Mouse (Mus musculus) CH12.LX (cell line): Measurements from ENCODE around the gene Gpr50. TPM values are rescaled to one million over a fixed set of nuclear protein-coding genes. Genes with fewer than 3 reads are reported as not detected.

ENCODE experiments used
- DNase-seq: peaks from one replicate; pipeline ENCODE4 v3.0.0-alpha.2; 2013; ENCODE audit errors: extremely low read depth
- H3K27ac ChIP-seq: 2 replicates; pipeline ENCODE4 v1.5.1; 2012; ENCODE audit warnings: low read depth, mild to moderate bottlenecking, control low read depth, moderate library complexity; ENCODE audit not compliant: insufficient read depth
- H3K27me3 ChIP-seq: replicated peaks from 2 replicates; pipeline ENCODE3; 2012; ENCODE audit warnings: inconsistent platforms
- H3K36me3 ChIP-seq, 2 experiments: replicated peaks in 1 of 2; 2 replicates each; pipeline versions ENCODE3 to v1.6.1; 2012; ENCODE audit warnings: inconsistent platforms in 1 of 2, low read length in 1 of 2, mild to moderate bottlenecking in 1 of 2, mixed read lengths in 1 of 2, moderate library complexity in 1 of 2; ENCODE audit not compliant: control insufficient read depth in 1 of 2, insufficient read depth in 1 of 2
- H3K4me1 ChIP-seq, 2 experiments: 2 replicates each; pipeline ENCODE4 v1.6.1; 2012; ENCODE audit warnings: inconsistent platforms in 1 of 2, moderate library complexity in 1 of 2; ENCODE audit not compliant: insufficient read depth in 2 of 2, control insufficient read depth in 1 of 2
- H3K4me2 ChIP-seq: 2 replicates; pipeline ENCODE4 v1.6.1; 2012; ENCODE audit warnings: low read depth, mild to moderate bottlenecking, control low read depth; ENCODE audit not compliant: poor library complexity, insufficient read depth, severe bottlenecking
- H3K4me3 ChIP-seq, 3 experiments: fragments of 150-350 bp in 1 of 3; sonication (generic) in 1 of 3; replicated peaks in 1 of 3; 2 replicates each; pipeline versions ENCODE3 to v1.5.1; 2011 to 2012; ENCODE audit warnings: low read depth in 2 of 3, low read length in 2 of 3, mild to moderate bottlenecking in 2 of 3, moderate library complexity in 2 of 3, control low read depth in 1 of 3, improper control_type of control experiment in 1 of 3, inconsistent platforms in 1 of 3, mixed read lengths in 1 of 3; ENCODE audit not compliant: poor library complexity in 1 of 3
- H3K79me2 ChIP-seq: replicated peaks from 2 replicates; pipeline ENCODE4 v1.6.1; 2012; ENCODE audit warnings: mild to moderate bottlenecking, moderate library complexity; ENCODE audit not compliant: control insufficient read depth, poor library complexity, insufficient read depth, severe bottlenecking; ENCODE audit errors: extremely low read depth
- H3K9ac ChIP-seq: 2 replicates; pipeline ENCODE4 v1.6.1; 2012; ENCODE audit warnings: low read depth, mild to moderate bottlenecking, control low read depth, moderate library complexity; ENCODE audit not compliant: insufficient read depth
- H3K9me3 ChIP-seq: replicated peaks from 2 replicates; pipeline ENCODE3; 2012; ENCODE audit warnings: low read length, inconsistent platforms, mixed read lengths
- BHLHE40 ChIP-seq: IDR thresholded peaks from 2 replicates; pipeline ENCODE4 v1.6.1; 2011; ENCODE audit warnings: mild to moderate bottlenecking, low read depth, low read length, improper control_type of control experiment
- CHD1 ChIP-seq: IDR thresholded peaks from 2 replicates; pipeline ENCODE4 v1.6.1; 2012; ENCODE audit warnings: low read depth, low read length, improper control_type of control experiment, inconsistent platforms
- CHD2 ChIP-seq: IDR thresholded peaks from 2 replicates; pipeline ENCODE4 v1.6.1; 2011; ENCODE audit warnings: low read length, improper control_type of control experiment
- CTCF ChIP-seq, 2 experiments: IDR thresholded peaks in 1 of 2; conservative IDR thresholded peaks in 1 of 2; 2 replicates each; pipeline ENCODE4 v1.5.1; 2011 to 2012; ENCODE audit warnings: low read depth in 2 of 2, low read length in 2 of 2, improper control_type of control experiment in 1 of 2, inconsistent platforms in 1 of 2, mild to moderate bottlenecking in 1 of 2, moderate library complexity in 1 of 2
- E2F4 ChIP-seq: IDR thresholded peaks from 2 replicates; pipeline ENCODE4 v1.6.1; 2011; ENCODE audit warnings: low read depth, low read length, improper control_type of control experiment; ENCODE audit not compliant: insufficient replicate concordance
- EP300 ChIP-seq: IDR thresholded peaks from 2 replicates; pipeline ENCODE4 v1.6.1; 2011; ENCODE audit warnings: low read length, improper control_type of control experiment
- ETS1 ChIP-seq: conservative IDR thresholded peaks from 2 replicates; pipeline ENCODE4 v1.6.1; 2012; ENCODE audit warnings: low read depth, mild to moderate bottlenecking, inconsistent platforms, low read length, improper control_type of control experiment, moderate library complexity
- IRF4 ChIP-seq: IDR thresholded peaks from 2 replicates; pipeline ENCODE4 v1.6.1; 2014; ENCODE audit warnings: low read depth, mild to moderate bottlenecking, inconsistent platforms, low read length, improper control_type of control experiment
- KAT2A ChIP-seq: IDR thresholded peaks from 2 replicates; pipeline ENCODE4 v1.6.1; 2012; ENCODE audit warnings: low read length, improper control_type of control experiment, inconsistent platforms; ENCODE audit not compliant: insufficient replicate concordance
- MAFK ChIP-seq: IDR thresholded peaks from 2 replicates; pipeline ENCODE4 v1.6.1; 2011; ENCODE audit warnings: low read length, improper control_type of control experiment; ENCODE audit not compliant: insufficient replicate concordance
- MAX ChIP-seq: IDR thresholded peaks from 2 replicates; pipeline ENCODE4 v1.6.1; 2011; ENCODE audit warnings: low read length, improper control_type of control experiment
- MAZ ChIP-seq: IDR thresholded peaks from 2 replicates; pipeline ENCODE4 v1.6.1; 2012; ENCODE audit warnings: low read depth, mild to moderate bottlenecking, inconsistent platforms, low read length, improper control_type of control experiment, moderate library complexity
- MEF2A ChIP-seq: IDR thresholded peaks from 2 replicates; pipeline ENCODE4 v1.6.1; 2014; ENCODE audit warnings: low read depth, mild to moderate bottlenecking, inconsistent platforms, low read length, improper control_type of control experiment, borderline replicate concordance
- MXI1 ChIP-seq: IDR thresholded peaks from 2 replicates; pipeline ENCODE4 v1.6.1; 2011; ENCODE audit warnings: mild to moderate bottlenecking, low read depth, low read length, improper control_type of control experiment
- MYC ChIP-seq: IDR thresholded peaks from 2 replicates; pipeline ENCODE4 v1.6.1; 2011; ENCODE audit warnings: low read depth, mild to moderate bottlenecking, improper control_type of control experiment, low read length
- NELFE ChIP-seq: IDR thresholded peaks from 2 replicates; pipeline ENCODE4 v1.6.1; 2011; ENCODE audit warnings: low read depth, low read length, improper control_type of control experiment
- NRF1 ChIP-seq: IDR thresholded peaks from 2 replicates; pipeline ENCODE4 v1.6.1; 2014; ENCODE audit warnings: low read depth, mild to moderate bottlenecking, inconsistent platforms, low read length, improper control_type of control experiment, moderate library complexity
- POLR2A ChIP-seq: IDR thresholded peaks from 2 replicates; pipeline ENCODE4 v1.6.1; 2011; ENCODE audit warnings: low read depth, mild to moderate bottlenecking, improper control_type of control experiment, low read length
- POLR2AphosphoS2 ChIP-seq: IDR thresholded peaks from 2 replicates; pipeline ENCODE4 v1.6.1; 2011; ENCODE audit warnings: low read depth, low read length, improper control_type of control experiment
- RCOR1 ChIP-seq: conservative IDR thresholded peaks from 2 replicates; pipeline ENCODE4 v1.6.1; 2012; ENCODE audit warnings: low read depth, mild to moderate bottlenecking, inconsistent platforms, low read length, improper control_type of control experiment
- SIN3A ChIP-seq: IDR thresholded peaks from 2 replicates; pipeline ENCODE4 v1.6.1; 2012; ENCODE audit warnings: low read length, improper control_type of control experiment, inconsistent platforms
- SMC3 ChIP-seq: IDR thresholded peaks from 2 replicates; pipeline ENCODE4 v1.6.1; 2011; ENCODE audit warnings: low read depth, low read length, improper control_type of control experiment
- TCF12 ChIP-seq: IDR thresholded peaks from 2 replicates; pipeline ENCODE4 v1.6.1; 2014; ENCODE audit warnings: low read depth, mild to moderate bottlenecking, inconsistent platforms, low read length, improper control_type of control experiment
- UBTF ChIP-seq: IDR thresholded peaks from 2 replicates; pipeline ENCODE4 v1.6.1; 2012; ENCODE audit warnings: low read depth, mild to moderate bottlenecking, inconsistent platforms, low read length, improper control_type of control experiment, moderate library complexity
- USF1 ChIP-seq: IDR thresholded peaks from 2 replicates; pipeline ENCODE4 v1.6.1; 2014; ENCODE audit warnings: low read depth, mild to moderate bottlenecking, inconsistent platforms, low read length, improper control_type of control experiment
- USF2 ChIP-seq: conservative IDR thresholded peaks from 2 replicates; pipeline ENCODE4 v1.6.1; 2011; ENCODE audit warnings: low read depth, low read length, improper control_type of control experiment
- ZC3H11A ChIP-seq: IDR thresholded peaks from 2 replicates; pipeline ENCODE4 v1.6.1; 2012; ENCODE audit warnings: low read depth, mild to moderate bottlenecking, inconsistent platforms, low read length, improper control_type of control experiment
- ZMIZ1 ChIP-seq: IDR thresholded peaks from 2 replicates; pipeline ENCODE4 v1.6.1; 2012; ENCODE audit warnings: low read depth, mild to moderate bottlenecking, inconsistent platforms, low read length, improper control_type of control experiment
- dilution Hi-C: fragments of 300-500 bp; cut with MboI; formaldehyde crosslinking; loops from 2 replicates; pipeline ENCODE4 v1.14.3; 2020; ENCODE audit warnings: low sequenced_read_pairs; ENCODE audit not compliant: extremely low pct_unique_long_range_greater_than_20kb, extremely low pct_ligation_motif_present
- in situ Hi-C: fragments of 300-500 bp; cut with MboI; formaldehyde crosslinking; loops from 3 replicates; pipeline ENCODE4 v1.14.3; 2019; ENCODE audit warnings: low sequenced_read_pairs, low pct_ligation_motif_present, low pct_unique_long_range_greater_than_20kb, mixed read lengths
- polyA plus RNA-seq: library from polyadenylated mRNA; unstranded; fragments of >175 nt; gene quantifications from 2 replicates; pipeline ENCODE4 v1.2.1, GENCODE M21; 2012; ENCODE audit warnings: low read depth; ENCODE audit not compliant: insufficient read length
- total RNA-seq, 2 experiments: library from RNA; depleted of rRNA; stranded (reverse); fragments of 300-350 nt in 1 of 2; fragments of >200 nt in 1 of 2; gene quantifications; 2 replicates each; pipeline ENCODE4 v1.2.3; 2012 to 2014

Gene Gpr50
- total and polyA plus RNA-seq, 3 experiments = not detected

DNA sequence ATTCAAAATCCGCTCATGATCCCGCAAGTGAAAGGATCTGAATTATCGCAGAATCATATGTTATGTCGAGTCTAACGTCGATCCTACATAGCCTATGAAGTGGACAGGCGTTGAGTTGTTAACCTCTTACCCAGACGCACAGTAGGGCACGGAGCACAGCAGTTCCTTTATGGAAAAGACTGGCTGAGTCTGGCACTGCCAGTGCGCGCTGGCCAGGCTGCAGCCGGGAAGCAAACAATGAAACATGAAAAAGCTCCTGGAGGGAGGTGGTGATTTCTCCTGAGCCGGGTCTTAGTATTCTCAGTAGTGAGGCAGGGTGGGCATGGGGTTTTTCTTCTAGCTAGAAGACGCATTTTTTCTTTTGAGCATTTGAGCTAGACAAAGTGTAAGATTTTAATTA is 1.7 kb upstream of the Gpr50 start:
- in situ Hi-C loops = no loop called here
- Histone ChIP-seq H3K27ac (no peak overlapping the region), H3K27me3 (no peaks in the 10 kb centered on the region), H3K4me3 (no peak overlapping the region)
- TF ChIP-seq BHLHE40 (no peak), ZMIZ1 (no peak), USF2 (no peak), CTCF (conservative IDR thresholded peaks at IDR 0.05 in 1 of 2, IDR thresholded peaks at IDR 0.05 in 1 of 2; ENCODE audit: low read depth in 2 of 2, low read length in 2 of 2) (no peak), IRF4 (no peak), EP300 (no peak), RCOR1 (no peak), KAT2A (no peak), POLR2A (no peak), NRF1 (no peak), CHD2 (no peak), CHD1 (no peak), UBTF (no peak), NELFE (no peak), POLR2AphosphoS2 (no peak), SMC3 (no peak), SIN3A (no peak), MAZ (no peak), USF1 (no peak)
- TF ChIP-seq, all 38 proteins: peak for 0
- DNase-seq = no peak
- Histone ChIP-seq H3K4me1 (no peaks in the 10 kb centered on the region), H3K79me2 (no peaks in the 10 kb centered on the region), H3K36me3 (no peaks in the 10 kb centered on the region), H3K9me3 (no peaks in the 10 kb centered on the region), H3K9ac (no peak overlapping the region), H3K4me2 (no peak overlapping the region)
- dilution Hi-C loops = no loop called here

DNA sequence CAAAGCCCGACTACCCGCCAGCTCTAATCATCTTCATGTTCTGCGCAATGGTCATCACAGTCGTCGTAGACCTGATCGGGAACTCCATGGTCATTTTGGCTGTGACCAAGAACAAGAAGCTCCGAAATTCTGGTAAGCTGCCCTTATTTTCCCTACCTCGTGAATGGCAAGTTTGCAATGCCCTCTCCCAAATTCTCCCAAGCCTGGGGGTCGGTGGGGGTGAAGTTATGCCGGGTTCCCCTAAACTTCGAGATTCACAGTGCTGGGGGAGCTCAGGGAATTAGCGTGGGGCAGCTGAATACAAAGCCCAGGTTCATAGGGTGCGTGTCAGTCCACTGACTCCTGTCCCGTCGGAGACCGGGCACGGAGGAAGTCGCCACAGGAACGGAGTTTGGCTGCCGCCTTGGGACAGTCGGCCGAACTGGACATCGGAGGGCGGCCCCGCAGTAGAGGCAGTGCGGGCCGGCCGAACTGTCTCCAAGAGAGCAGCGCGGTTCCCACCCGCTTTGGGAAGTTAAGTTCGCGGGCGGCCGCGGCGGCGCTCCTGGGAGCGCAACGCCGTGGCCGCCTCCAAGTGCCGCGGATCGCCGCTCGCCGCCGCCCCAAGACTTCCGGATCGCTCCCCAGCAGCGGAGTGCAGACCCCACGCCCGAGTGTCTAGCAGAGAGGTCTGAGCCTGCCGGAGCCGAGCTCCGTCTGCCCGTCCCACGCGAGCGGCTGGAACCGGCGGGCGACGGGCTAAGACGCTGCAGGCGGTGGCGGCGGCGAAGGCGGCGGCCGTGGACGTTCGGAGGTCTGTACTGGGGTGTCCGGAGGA is 612 bp downstream of the Gpr50 start:
- dilution Hi-C loops (no loop called here), in situ Hi-C loops (no loop called here)
- no peaks in the 10 kb centered on the region for H3K27me3 ChIP-seq
- H3K9me3 ChIP-seq = no peaks in the 10 kb centered on the region
- no peaks in the 10 kb centered on the region for H3K36me3 ChIP-seq
- H3K9ac ChIP-seq = no peak overlapping the region
- no peak overlapping the region for H3K4me2 ChIP-seq
- H3K79me2 ChIP-seq = no peaks in the 10 kb centered on the region
- H3K27ac ChIP-seq = no peak overlapping the region
- no peak for TF ChIP-seq MEF2A
- no peak for TF ChIP-seq TCF12
- TF ChIP-seq MAZ = no peak
- no peak for TF ChIP-seq ZC3H11A
- TF ChIP-seq POLR2A = no peak
- TF ChIP-seq MAFK = no peak
- no peak for TF ChIP-seq NRF1
- TF ChIP-seq MYC = no peak
- TF ChIP-seq USF2 = no peak
- no peak for TF ChIP-seq ZMIZ1
- no peak for TF ChIP-seq POLR2AphosphoS2
- TF ChIP-seq IRF4 = no peak
- no peak for TF ChIP-seq USF1
- TF ChIP-seq E2F4 = no peak
- TF ChIP-seq MAX = no peak
- TF ChIP-seq SMC3 = no peak
- TF ChIP-seq RCOR1 = no peak
- no peak for TF ChIP-seq ETS1
- no peak for TF ChIP-seq MXI1
- no peak for TF ChIP-seq UBTF
- no peak overlapping the region for H3K4me3 ChIP-seq
- no peak for DNase-seq
- no peaks in the 10 kb centered on the region for H3K4me1 ChIP-seq
